Mouse (Mus musculus) ES-E14 (cell line): ENCODE measurements around the gene St3gal3. TPM values are rescaled to one million over a fixed set of nuclear protein-coding genes. Genes with fewer than 3 reads are reported as not detected.

Experiments used
- DNase-seq: peaks from one replicate; pipeline ENCODE4 v3.0.0-alpha.2; 2013; ENCODE audit warnings: low read depth, low spot score
- H3K27ac ChIP-seq: 2 replicates; pipeline ENCODE4 v1.5.1; 2012; ENCODE audit warnings: low read depth, mild to moderate bottlenecking, low read length, moderate library complexity, mixed read lengths; ENCODE audit not compliant: poor library complexity, insufficient read depth, severe bottlenecking
- H3K36me3 ChIP-seq: 2 replicates; pipeline ENCODE4 v1.6.1; 2012; ENCODE audit warnings: mild to moderate bottlenecking, low read length, moderate library complexity, mixed read lengths; ENCODE audit not compliant: control insufficient read depth, poor library complexity, insufficient read depth, severe bottlenecking
- H3K4me1 ChIP-seq, 2 experiments: fragments of 150-350 bp in 1 of 2; sonication (generic) in 1 of 2; 2 replicates each; pipeline ENCODE4 v1.6.1; 2012; ENCODE audit warnings: low read length in 2 of 2, mild to moderate bottlenecking in 1 of 2, mixed read lengths in 1 of 2; ENCODE audit not compliant: control insufficient read depth in 2 of 2, insufficient read depth in 2 of 2, poor library complexity in 1 of 2
- H3K4me3 ChIP-seq, 2 experiments: fragments of 150-350 bp in 1 of 2; sonication (generic) in 1 of 2; 2 replicates each; pipeline ENCODE4 v1.5.1; 2012; ENCODE audit warnings: low read length in 2 of 2, low read depth in 1 of 2, mild to moderate bottlenecking in 1 of 2, mixed read lengths in 1 of 2; ENCODE audit not compliant: insufficient read depth in 1 of 2, poor library complexity in 1 of 2, severe bottlenecking in 1 of 2
- H3K9ac ChIP-seq: 2 replicates; pipeline ENCODE4 v1.6.1; 2012; ENCODE audit warnings: low read depth, mild to moderate bottlenecking, low read length, mixed read lengths; ENCODE audit not compliant: poor library complexity, insufficient read depth, severe bottlenecking
- H3K9me3 ChIP-seq: fragments of 150-350 bp; sonication (generic); 2 replicates; pipeline ENCODE4 v1.6.1; 2012; ENCODE audit warnings: low read depth, mild to moderate bottlenecking, low read length; ENCODE audit not compliant: control insufficient read depth, insufficient read depth
- CHD2 ChIP-seq: IDR thresholded peaks from 2 replicates; pipeline ENCODE4 v1.6.1; 2014; ENCODE audit warnings: mild to moderate bottlenecking, low read depth, low read length, inconsistent platforms
- HCFC1 ChIP-seq: IDR thresholded peaks from 2 replicates; pipeline ENCODE4 v1.6.1; 2012; ENCODE audit warnings: low read length, inconsistent platforms, borderline replicate concordance; ENCODE audit not compliant: insufficient read depth
- MAFK ChIP-seq: IDR thresholded peaks from 2 replicates; pipeline ENCODE4 v1.6.1; 2014; ENCODE audit warnings: mild to moderate bottlenecking, low read depth, low read length, inconsistent platforms; ENCODE audit not compliant: insufficient read depth
- ZC3H11A ChIP-seq: IDR thresholded peaks from 2 replicates; pipeline ENCODE4 v1.6.1; 2012; ENCODE audit warnings: low read depth, mild to moderate bottlenecking, inconsistent platforms, low read length, borderline replicate concordance
- ZNF384 ChIP-seq: IDR thresholded peaks from 2 replicates; pipeline ENCODE4 v1.6.1; 2012; ENCODE audit warnings: low read depth, low read length, inconsistent platforms
- in situ Hi-C, 2 experiments: fragments of 600-800 bp; cut with MboI; formaldehyde crosslinking; loops; one replicate each; pipeline ENCODE4 v1.15.1; 2025; ENCODE audit warnings: low sequenced_read_pairs in 2 of 2, inconsistent platforms in 1 of 2; ENCODE audit not compliant: unreplicated experiment in 2 of 2
- total RNA-seq: library from RNA; depleted of rRNA; stranded (reverse); fragments of 300-350 nt; gene quantifications from 2 replicates; pipeline ENCODE4 v1.2.3, GENCODE M21; 2012

The St3gal3 gene
- total RNA-seq, 1 experiment: 10.9 TPM

DNA sequence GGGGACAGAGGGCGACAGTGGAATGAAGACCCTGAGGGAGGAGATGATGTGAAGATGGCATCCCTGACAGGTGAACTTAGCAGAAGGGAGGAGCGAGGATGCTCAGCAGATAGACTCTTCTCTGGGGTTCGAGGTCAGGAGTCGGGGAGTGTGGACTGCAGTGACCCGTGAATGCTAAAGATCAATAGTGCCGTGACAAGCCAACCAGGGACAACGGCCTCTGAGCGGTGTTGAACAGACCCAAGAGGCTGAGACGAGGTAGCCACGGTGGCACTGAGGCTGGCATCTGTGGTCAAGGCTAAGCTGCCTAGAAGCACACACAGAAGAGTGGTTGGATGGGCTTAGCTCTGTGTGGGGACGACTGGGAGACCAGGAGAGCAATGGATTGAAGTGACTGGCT is 156.9 kb downstream of the St3gal3 start:
- Histone ChIP-seq H3K4me3 (no peak overlapping the region), H3K9me3 (no peaks in the 10 kb centered on the region), H3K4me1 (peaks cover 2 to 14% of the 10 kb centered on the region in 2 experiments; a peak in 2 of 4 replicates), H3K27ac (no peak overlapping the region), H3K9ac (no peak overlapping the region), H3K36me3 (no peaks in the 10 kb centered on the region; the same call in 1 of the 2 replicates)
- TF ChIP-seq MAFK (no peak), ZC3H11A (no peak), ZNF384 (no peak), HCFC1 (no peak), CHD2 (no peak)
- in situ Hi-C loops: no loop called here
- DNase-seq: no peak

DNA sequence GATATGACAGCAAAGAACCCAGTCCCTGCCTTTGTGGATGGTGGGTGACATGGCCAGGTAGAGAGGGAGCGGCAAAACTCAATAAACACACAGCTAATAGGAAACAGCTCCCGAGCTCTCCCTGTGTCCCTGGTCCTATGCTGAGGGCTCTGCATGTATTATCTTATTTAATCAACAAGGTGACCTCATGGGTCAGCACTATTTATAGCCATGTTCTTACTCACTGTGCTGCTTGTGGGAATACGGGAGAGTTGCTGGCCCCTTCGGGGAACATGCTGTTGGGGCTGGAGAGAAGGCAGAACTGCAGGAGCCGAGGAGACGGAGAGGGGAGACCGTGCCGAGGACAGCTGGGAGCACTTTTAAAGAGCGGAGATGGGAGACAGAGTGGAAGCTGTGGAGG is 157.3 kb downstream of the St3gal3 start:
- DNase-seq: no peak
- Histone ChIP-seq H3K9ac (no peak overlapping the region), H3K4me3 (no peak overlapping the region), H3K9me3 (no peaks in the 10 kb centered on the region), H3K36me3 (no peaks in the 10 kb centered on the region; the same call in 1 of the 2 replicates), H3K4me1 (peaks cover 2 to 17% of the 10 kb centered on the region in 2 experiments; a peak in 2 of 4 replicates), H3K27ac (no peak overlapping the region)
- TF ChIP-seq MAFK (no peak), CHD2 (no peak), ZC3H11A (no peak), ZNF384 (no peak), HCFC1 (no peak)
- in situ Hi-C loops: no loop called here

DNA sequence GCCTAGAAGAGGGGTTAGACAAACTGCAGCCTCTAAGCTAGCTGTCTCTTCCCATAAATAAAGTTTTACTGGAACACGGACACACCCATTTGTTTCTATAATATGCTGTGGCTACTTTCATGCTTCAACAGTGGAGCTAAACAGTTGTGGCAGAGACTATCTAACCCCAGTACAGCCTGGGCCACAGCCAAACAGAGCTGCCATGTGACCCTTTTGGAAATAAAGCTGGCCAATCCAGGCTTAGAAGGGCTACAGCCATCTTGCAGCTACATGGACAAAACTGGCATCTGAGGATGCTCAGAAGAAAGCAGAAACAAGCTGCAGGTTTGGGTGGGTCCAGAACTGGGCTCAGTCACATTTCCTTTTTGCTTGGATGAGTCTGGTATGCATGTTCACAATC is 158.9 kb downstream of the St3gal3 start:
- H3K27ac ChIP-seq: no peak overlapping the region
- in situ Hi-C loops: no loop called here
- peaks cover 2 to 17% of the 10 kb centered on the region in 2 experiments; a peak in 2 of 4 replicates for H3K4me1 ChIP-seq
- TF ChIP-seq CHD2 (no peak), HCFC1 (no peak), MAFK (no peak), ZC3H11A (no peak), ZNF384 (no peak)
- no peaks in the 10 kb centered on the region; the same call in 1 of the 2 replicates for H3K36me3 ChIP-seq
- H3K4me3 ChIP-seq: no peak overlapping the region
- H3K9me3 ChIP-seq: no peaks in the 10 kb centered on the region
- no peak for DNase-seq
- no peak overlapping the region for H3K9ac ChIP-seq

DNA sequence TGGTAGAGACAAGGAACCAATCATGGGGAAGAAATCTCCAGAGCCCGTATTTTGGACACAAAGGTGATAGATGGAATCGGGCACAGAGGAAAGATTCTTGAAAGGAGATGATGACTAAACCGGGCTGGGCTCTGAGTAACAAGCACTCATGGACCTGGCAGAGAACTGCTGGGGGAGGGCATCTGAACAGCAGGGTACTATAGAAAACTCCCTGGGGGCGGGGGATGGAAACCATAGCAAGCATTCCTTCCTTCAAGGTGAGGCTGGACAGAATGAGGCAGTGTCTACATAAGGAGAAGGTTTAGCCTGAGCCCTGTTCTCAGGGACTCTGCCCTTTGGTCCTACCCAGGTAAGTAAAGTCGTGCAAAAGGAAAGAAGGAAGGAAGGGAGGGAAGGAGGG is 160.0 kb downstream of the St3gal3 start:
- no peaks in the 10 kb centered on the region; the same call in 1 of the 2 replicates for H3K36me3 ChIP-seq
- H3K27ac ChIP-seq: no peak overlapping the region
- no peak overlapping the region for H3K9ac ChIP-seq
- no peaks in the 10 kb centered on the region for H3K9me3 ChIP-seq
- H3K4me3 ChIP-seq: no peak overlapping the region
- no peak for DNase-seq
- TF ChIP-seq ZNF384 (no peak), MAFK (no peak), HCFC1 (no peak), ZC3H11A (no peak), CHD2 (no peak)
- H3K4me1 ChIP-seq: peaks cover 2 to 17% of the 10 kb centered on the region in 2 experiments; a peak in 2 of 4 replicates
- in situ Hi-C loops: no loop called here

DNA sequence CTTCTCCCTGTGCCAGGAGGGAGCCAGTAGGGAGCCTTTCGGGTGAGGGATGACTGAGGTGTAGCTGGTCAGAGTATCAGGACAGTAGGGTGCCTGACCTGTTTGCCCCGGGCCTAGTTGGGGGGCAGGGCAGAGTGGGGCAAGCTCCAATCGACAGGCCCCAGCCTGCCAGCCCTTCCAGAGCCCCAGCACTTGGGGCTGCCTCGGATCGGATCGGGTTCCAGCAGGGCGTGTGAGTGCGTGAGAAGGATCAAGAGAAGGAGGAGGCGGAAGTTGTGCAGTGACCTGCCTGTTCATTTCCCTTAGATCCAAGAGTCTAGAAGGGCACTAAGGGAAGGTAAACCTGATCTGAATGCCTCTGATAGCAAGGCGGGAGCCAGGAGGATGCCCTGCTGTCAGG is 161.7 kb downstream of the St3gal3 start:
- Histone ChIP-seq H3K4me1 (peaks cover 2 to 17% of the 10 kb centered on the region in 2 experiments; a peak in 2 of 4 replicates), H3K27ac (no peak overlapping the region), H3K36me3 (no peaks in the 10 kb centered on the region; the same call in 1 of the 2 replicates), H3K9ac (peak overlapping the region; percentile 34; the same call in 1 of the 2 replicates), H3K4me3 (peak overlapping the region in 1 of 2 experiments; percentile 2; a peak in 1 of 4 replicates), H3K9me3 (no peaks in the 10 kb centered on the region)
- DNase-seq: no peak
- TF ChIP-seq MAFK (no peak), CHD2 (no peak), ZC3H11A (no peak), ZNF384 (no peak), HCFC1 (no peak)
- in situ Hi-C loops: no loop called here
